Mouse (Mus musculus): ENCODE measurements around the gene Tbx3. TPM values are rescaled to one million over a fixed set of nuclear protein-coding genes. Genes with fewer than 3 reads are reported as not detected.

Tbx3 gene
- polyA plus RNA-seq, 1 experiment from 2014 or later: 41.7 TPM

- Histone ChIP-seq H3K4me3 (no peak overlapping the region), H3K4me1 (peaks cover 27% of the 10 kb centered on the region), H3K9me3 (no peaks in the 10 kb centered on the region), H3K27me3 (ENCODE audit: insufficient read depth, poor library complexity, severe bottlenecking) (peaks cover 92% of the 10 kb centered on the region), H3K27ac (no peak overlapping the region), H3K36me3 (no peaks in the 10 kb centered on the region)
- WGBS: 55% methylated on average over 2 of the region's 2 CpGs
- DNase-seq (ENCODE audit: low spot score): no peak
These were observed 23.5 kb upstream of the Tbx3 start for GRCm38 (mm10) chr5:119646965-119647364.

GRCm38 (mm10) chr5:119651135-119651965 is 19.1 kb upstream of the Tbx3 start:
- Histone ChIP-seq H3K9me3 (no peaks in the 10 kb centered on the region), H3K4me1 (peaks cover 22% of the 10 kb centered on the region), H3K27me3 (ENCODE audit: insufficient read depth, poor library complexity, severe bottlenecking) (peaks cover 83% of the 10 kb centered on the region), H3K36me3 (no peaks in the 10 kb centered on the region), H3K4me3 (peak overlapping the region; percentile 15; the same call in 1 of the 2 replicates), H3K27ac (0 out of 2 replicates have a peak overlapping the region, but pooled peaks have one; percentile 2)
- peak; percentile 95 for DNase-seq (ENCODE audit: low spot score)
- 6% methylated on average over 13 of the region's 13 CpGs for WGBS

DNA sequence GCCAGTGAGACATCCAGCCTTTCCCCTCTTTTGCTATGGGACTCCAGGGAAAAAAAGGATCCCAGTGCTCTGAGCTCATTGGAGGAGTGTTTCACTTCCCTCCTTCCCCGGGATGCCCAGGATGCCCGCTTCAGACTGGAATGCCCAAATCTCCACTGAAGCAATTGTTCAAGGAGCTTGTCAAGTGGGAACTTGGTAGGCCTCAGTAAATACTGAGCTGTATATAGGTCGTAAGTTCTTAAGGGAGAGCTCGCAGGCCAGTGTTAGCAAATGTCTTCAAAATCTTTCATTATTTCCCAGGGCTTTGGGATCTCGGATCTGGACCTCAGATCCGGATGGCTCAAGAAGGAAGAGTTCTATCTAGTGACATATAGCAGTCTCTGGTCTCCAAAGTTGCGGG is 14.1 kb upstream of the Tbx3 start:
- WGBS: 7% methylated on average over 7 of the region's 7 CpGs
- Histone ChIP-seq H3K36me3 (no peaks in the 10 kb centered on the region), H3K4me3 (no peak overlapping the region), H3K9me3 (no peaks in the 10 kb centered on the region), H3K27ac (no peak overlapping the region), H3K27me3 (ENCODE audit: insufficient read depth, poor library complexity, severe bottlenecking) (peaks cover 87% of the 10 kb centered on the region), H3K4me1 (peaks cover 23% of the 10 kb centered on the region)
- DNase-seq (ENCODE audit: low spot score): no peak

DNA sequence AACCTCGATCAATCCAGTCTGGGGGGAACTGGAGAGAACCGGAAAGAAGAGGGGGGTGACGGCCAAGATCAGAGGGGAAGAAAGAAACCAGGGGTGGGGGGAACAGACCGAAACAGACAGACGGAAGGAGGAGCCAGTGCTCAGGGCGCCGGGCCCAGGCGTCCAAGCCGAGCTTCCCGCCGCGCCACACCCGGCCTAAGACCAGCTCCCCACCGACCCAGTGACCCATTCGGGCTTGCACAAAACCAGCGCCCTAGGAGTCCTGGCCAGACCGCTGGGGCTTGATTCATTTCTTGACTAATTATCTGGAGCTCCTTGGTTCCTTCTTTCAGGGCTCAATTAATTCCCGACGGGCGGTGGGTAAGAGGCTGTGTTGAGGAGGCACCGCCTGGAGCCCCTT is 13.6 kb upstream of the Tbx3 start:
- WGBS: 3% methylated on average over 21 of the region's 21 CpGs
- DNase-seq (ENCODE audit: low spot score): no peak
- Histone ChIP-seq H3K27ac (no peak overlapping the region), H3K4me1 (peaks cover 18% of the 10 kb centered on the region), H3K9me3 (no peaks in the 10 kb centered on the region), H3K4me3 (peak overlapping the region; percentile 33), H3K36me3 (no peaks in the 10 kb centered on the region), H3K27me3 (ENCODE audit: insufficient read depth, poor library complexity, severe bottlenecking) (peaks cover 87% of the 10 kb centered on the region)

DNA sequence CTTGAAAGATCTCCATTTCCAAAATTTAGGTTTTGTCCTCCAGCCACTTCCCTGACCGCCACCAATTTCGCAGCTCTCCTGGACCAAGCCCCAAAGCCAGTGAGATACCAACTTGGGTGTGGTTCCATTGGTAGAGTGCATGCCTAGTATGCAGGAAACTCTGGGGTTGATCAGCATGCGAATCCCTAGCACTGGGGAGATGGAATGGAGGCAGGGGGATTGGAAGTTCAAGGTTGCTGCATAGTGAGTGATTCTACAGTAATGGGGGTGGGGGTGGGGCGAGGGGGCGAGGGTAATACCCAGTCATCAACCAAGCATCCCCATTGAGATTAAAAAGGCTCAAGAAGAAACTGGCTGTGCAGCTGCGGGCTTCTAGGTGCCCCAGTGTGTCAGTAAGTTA is 13.1 kb upstream of the Tbx3 start:
- Histone ChIP-seq H3K4me1 (peaks cover 15% of the 10 kb centered on the region), H3K36me3 (no peaks in the 10 kb centered on the region), H3K9me3 (no peaks in the 10 kb centered on the region), H3K27ac (no peak overlapping the region), H3K4me3 (no peak overlapping the region), H3K27me3 (ENCODE audit: insufficient read depth, poor library complexity, severe bottlenecking) (peaks cover 92% of the 10 kb centered on the region)
- 6% methylated on average over 6 of the region's 6 CpGs for WGBS
- no peak for DNase-seq (ENCODE audit: low spot score)

DNA sequence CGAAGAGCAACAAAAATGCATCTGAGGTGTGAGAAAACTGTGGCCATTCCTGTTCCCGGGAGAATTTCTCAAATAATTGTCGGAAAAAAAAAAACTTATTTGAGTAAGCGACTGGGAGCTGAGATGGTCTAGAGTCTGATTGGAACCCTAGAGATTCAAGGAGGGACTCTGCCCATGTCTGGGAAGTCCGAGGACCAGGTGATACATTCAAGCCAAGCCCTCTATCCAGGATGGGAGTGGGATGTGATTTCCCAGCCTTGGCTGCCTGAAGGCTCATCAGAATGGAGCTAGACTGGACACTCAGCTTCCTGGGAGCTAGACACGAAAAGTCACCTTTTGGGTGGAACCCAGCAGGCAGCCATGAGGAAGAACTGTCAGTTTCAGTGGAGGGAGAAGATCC is 12.7 kb upstream of the Tbx3 start:
- no peak overlapping the region for H3K4me3 ChIP-seq
- peaks cover 14% of the 10 kb centered on the region for H3K4me1 ChIP-seq
- H3K27me3 ChIP-seq (ENCODE audit: insufficient read depth, poor library complexity, severe bottlenecking): peaks cover 96% of the 10 kb centered on the region
- no peaks in the 10 kb centered on the region for H3K9me3 ChIP-seq
- no peaks in the 10 kb centered on the region for H3K36me3 ChIP-seq
- 4% methylated on average over 6 of the region's 6 CpGs for WGBS
- no peak for DNase-seq (ENCODE audit: low spot score)
- no peak overlapping the region for H3K27ac ChIP-seq

GRCm38 (mm10) chr5:119658396-119658795 is 12.1 kb upstream of the Tbx3 start:
- Histone ChIP-seq H3K27me3 (ENCODE audit: insufficient read depth, poor library complexity, severe bottlenecking) (peaks cover 100% of the 10 kb centered on the region), H3K9me3 (no peaks in the 10 kb centered on the region), H3K27ac (no peak overlapping the region), H3K4me1 (peaks cover 19% of the 10 kb centered on the region), H3K4me3 (no peak overlapping the region), H3K36me3 (no peaks in the 10 kb centered on the region)
- DNase-seq (ENCODE audit: low spot score): no peak
- WGBS: 5% methylated on average over 5 of the region's 5 CpGs

GRCm38 (mm10) chr5:119659041-119659440 is 11.4 kb upstream of the Tbx3 start:
- Histone ChIP-seq H3K4me1 (peaks cover 23% of the 10 kb centered on the region), H3K9me3 (no peaks in the 10 kb centered on the region), H3K27ac (no peak overlapping the region), H3K36me3 (no peaks in the 10 kb centered on the region), H3K27me3 (ENCODE audit: insufficient read depth, poor library complexity, severe bottlenecking) (peaks cover 100% of the 10 kb centered on the region), H3K4me3 (no peak overlapping the region)
- DNase-seq (ENCODE audit: low spot score): no peak
- 7% methylated on average over 3 of the region's 3 CpGs for WGBS

GRCm38 (mm10) chr5:119660526-119661410 is 9.7 kb upstream of the Tbx3 start:
- Histone ChIP-seq H3K27me3 (ENCODE audit: insufficient read depth, poor library complexity, severe bottlenecking) (peaks cover 100% of the 10 kb centered on the region), H3K36me3 (no peaks in the 10 kb centered on the region), H3K9me3 (no peaks in the 10 kb centered on the region), H3K4me1 (peaks cover 24% of the 10 kb centered on the region), H3K4me3 (peak overlapping the region; percentile 22; the same call in 1 of the 2 replicates), H3K27ac (no peak overlapping the region)
- 3% methylated on average over 24 of the region's 25 CpGs for WGBS
- no peak for DNase-seq (ENCODE audit: low spot score)

- Histone ChIP-seq H3K27me3 (ENCODE audit: insufficient read depth, poor library complexity, severe bottlenecking) (peaks cover 100% of the 10 kb centered on the region), H3K36me3 (no peaks in the 10 kb centered on the region), H3K4me3 (no peak overlapping the region), H3K27ac (no peak overlapping the region), H3K9me3 (no peaks in the 10 kb centered on the region), H3K4me1 (peaks cover 26% of the 10 kb centered on the region)
- WGBS: 4% methylated on average over 11 of the region's 11 CpGs
- DNase-seq (ENCODE audit: low spot score): no peak
These were observed 9.0 kb upstream of the Tbx3 start for GRCm38 (mm10) chr5:119661474-119661873.

GRCm38 (mm10) chr5:119662326-119662725 is 8.1 kb upstream of the Tbx3 start:
- no peak overlapping the region; the same call in 1 of the 2 replicates for H3K4me3 ChIP-seq
- H3K36me3 ChIP-seq: no peaks in the 10 kb centered on the region
- 3% methylated on average over 13 of the region's 13 CpGs for WGBS
- H3K9me3 ChIP-seq: no peaks in the 10 kb centered on the region
- no peak overlapping the region for H3K27ac ChIP-seq
- peaks cover 100% of the 10 kb centered on the region for H3K27me3 ChIP-seq (ENCODE audit: insufficient read depth, poor library complexity, severe bottlenecking)
- H3K4me1 ChIP-seq: peaks cover 19% of the 10 kb centered on the region
- no peak for DNase-seq (ENCODE audit: low spot score)

GRCm38 (mm10) chr5:119662731-119663130 is 7.7 kb upstream of the Tbx3 start:
- 2% methylated on average over 12 of the region's 12 CpGs for WGBS
- peaks cover 22% of the 10 kb centered on the region for H3K4me1 ChIP-seq
- no peaks in the 10 kb centered on the region for H3K36me3 ChIP-seq
- peaks cover 99% of the 10 kb centered on the region for H3K27me3 ChIP-seq (ENCODE audit: insufficient read depth, poor library complexity, severe bottlenecking)
- DNase-seq (ENCODE audit: low spot score): no peak
- no peaks in the 10 kb centered on the region for H3K9me3 ChIP-seq
- H3K4me3 ChIP-seq: no peak overlapping the region; the same call in 1 of the 2 replicates
- H3K27ac ChIP-seq: no peak overlapping the region

DNA sequence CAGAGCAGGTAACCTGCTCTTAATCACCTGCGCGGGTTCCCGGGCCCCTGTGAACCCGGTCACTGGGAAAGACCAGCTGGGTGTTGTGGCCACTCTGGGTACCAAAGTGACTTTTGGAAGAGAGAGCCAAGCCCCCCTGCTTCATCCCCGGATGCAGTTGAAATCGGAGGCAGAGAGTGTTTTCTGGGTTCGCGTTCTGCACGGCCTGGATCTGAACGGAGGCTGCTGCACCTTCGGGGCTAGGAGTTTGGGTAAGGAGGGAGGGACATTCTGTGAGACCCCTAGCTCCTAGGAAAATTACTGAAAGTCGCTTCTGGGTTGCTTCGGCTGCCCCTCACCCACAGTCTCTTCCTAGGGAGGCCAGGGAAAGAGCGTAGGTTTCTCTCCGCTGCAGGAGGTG is 7.2 kb upstream of the Tbx3 start:
- H3K4me3 ChIP-seq: peak overlapping the region; percentile 24; the same call in 1 of the 2 replicates
- H3K4me1 ChIP-seq: peaks cover 27% of the 10 kb centered on the region
- no peak for DNase-seq (ENCODE audit: low spot score)
- H3K27me3 ChIP-seq (ENCODE audit: insufficient read depth, poor library complexity, severe bottlenecking): peaks cover 99% of the 10 kb centered on the region
- no peaks in the 10 kb centered on the region for H3K36me3 ChIP-seq
- H3K9me3 ChIP-seq: no peaks in the 10 kb centered on the region
- WGBS: 3% methylated on average over 15 of the region's 15 CpGs
- no peak overlapping the region for H3K27ac ChIP-seq
